Mouse (Mus musculus): ENCODE data around the gene Ccl22.

The Ccl22 gene

GRCm38 (mm10) chr8:94745476-94746184 is at the start of gene Ccl22:
TSS of gene Ccl22 (plus strand) at chr8:94745590.
- no peak for DNase-seq (ENCODE audit: low spot score)

DNA sequence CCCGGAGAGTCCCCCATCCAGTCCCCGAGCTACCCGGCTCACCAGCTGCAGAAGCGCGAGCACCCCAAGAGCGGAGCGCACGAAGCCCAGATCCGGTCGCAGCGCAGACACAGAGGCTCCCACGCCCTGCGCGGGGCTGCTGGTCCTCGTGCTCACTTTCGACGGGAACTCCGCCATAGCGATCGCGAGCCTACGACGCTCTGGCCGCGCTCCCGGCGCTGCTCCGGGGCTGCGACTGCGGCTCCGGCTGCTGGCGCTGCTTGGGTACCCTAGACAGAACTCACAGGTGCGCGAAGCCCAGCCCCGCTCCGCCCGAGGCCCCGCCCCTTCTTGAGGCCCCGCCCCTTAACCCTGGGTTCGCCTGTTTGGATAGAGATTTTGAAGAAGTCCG is 49.4 kb upstream of the Ccl22 start, which contains the start of gene Pllp:
Gene Pllp (minus strand): TSS at position 285 of the 391 bp plus-strand sequence.
- peak; percentile 44 for DNase-seq (ENCODE audit: low spot score)

DNA sequence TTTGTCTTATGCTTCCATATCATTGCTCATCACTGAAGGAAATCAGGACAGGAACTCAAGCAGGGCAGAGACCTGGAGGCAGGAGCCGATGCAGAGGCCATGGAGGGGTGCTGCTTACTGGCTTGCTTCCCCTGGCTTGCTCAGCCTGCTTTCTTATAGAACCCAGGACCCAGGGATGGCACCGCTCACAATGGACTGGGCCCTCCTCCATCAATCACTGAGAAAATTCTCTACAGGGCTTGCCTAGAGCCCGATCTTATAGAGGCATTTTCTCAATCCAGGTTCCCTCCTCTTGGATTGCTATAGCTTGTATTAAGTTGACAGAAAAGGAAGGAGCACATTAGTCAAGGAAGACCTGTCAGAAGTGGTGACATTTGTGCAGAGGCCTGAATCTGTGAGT is 48.8 kb upstream of the Ccl22 start:
- DNase-seq (ENCODE audit: low spot score) = no peak

- DNase-seq (ENCODE audit: low spot score) = no peak
These were observed 47.4 kb upstream of the Ccl22 start for GRCm38 (mm10) chr8:94697956-94698355.

DNA sequence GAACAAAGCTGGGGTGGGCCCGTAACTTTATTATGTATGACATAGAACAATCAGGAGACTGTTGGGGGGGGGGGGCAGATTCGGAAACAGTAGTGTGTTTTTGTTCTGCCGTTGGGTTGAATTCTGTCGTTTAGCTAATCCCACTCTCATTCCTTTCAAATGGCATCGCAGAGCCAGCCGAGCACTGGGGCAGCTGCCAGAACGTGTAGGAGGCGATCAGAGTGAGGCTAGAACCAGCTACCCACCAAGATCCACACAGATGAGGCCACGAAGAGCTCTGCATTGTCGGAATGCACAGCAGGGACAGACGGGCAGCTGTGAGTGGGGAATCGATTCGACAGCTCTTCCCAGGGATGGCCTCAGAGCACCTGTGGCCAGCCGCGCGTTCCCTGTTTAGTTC is 46.0 kb upstream of the Ccl22 start:
- DNase-seq (ENCODE audit: low spot score) = peak; percentile 5

- DNase-seq (ENCODE audit: low spot score) = no peak
These were observed 44.9 kb upstream of the Ccl22 start for GRCm38 (mm10) chr8:94700421-94700935.

- no peak for DNase-seq (ENCODE audit: low spot score)
These were observed 43.2 kb upstream of the Ccl22 start for GRCm38 (mm10) chr8:94702156-94702555.

DNA sequence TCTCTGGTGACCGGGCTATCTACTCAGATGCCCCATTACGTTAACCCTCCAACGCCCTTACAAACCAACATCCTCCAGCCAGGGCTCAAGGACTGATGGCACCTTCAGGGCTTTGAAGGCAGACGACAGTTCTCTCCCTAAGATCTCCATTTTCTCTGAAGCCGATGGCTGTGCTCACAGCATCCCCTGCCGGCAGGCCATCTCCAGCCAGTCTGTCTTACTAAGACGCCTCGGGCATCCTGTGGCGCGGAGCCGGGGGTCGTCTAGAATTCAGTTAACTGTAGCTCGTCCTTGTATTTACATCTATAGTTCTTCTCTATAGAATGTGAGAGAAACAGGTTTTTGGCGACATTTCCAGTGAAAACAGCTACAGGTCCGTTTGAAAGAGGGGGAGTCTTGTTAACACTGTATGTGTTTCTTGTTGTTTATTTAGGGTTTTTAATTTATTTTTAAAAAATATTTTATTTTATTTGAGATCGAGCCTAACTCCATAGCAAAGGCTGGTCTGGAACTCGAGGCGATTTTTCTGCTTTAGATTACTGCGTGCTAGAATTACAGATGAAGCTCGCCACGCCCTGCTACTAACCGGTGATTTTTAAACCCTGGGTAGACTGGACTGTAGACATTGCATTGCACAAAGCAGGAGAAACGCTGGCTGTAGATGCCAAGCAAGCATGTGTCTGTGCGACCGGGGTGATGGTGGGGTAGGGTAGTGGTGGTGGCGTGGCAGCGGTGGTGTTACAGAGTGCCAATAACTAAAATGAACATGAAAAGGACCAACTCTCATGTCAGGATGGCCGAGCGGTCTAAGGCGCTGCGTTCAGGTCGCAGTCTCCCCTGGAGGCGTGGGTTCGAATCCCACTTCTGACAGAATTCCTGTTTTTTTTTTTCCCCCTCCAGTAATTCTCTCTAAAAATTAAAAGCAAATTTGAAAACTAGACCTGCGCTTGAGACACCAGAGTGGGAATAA is 42.3 kb upstream of the Ccl22 start:
- DNase-seq (ENCODE audit: low spot score) = peak; percentile 76

- DNase-seq (ENCODE audit: low spot score) = peak; percentile 92
These were observed 41.3 kb upstream of the Ccl22 start for GRCm38 (mm10) chr8:94703972-94704668.

GRCm38 (mm10) chr8:94704669-94704984 is 40.8 kb upstream of the Ccl22 start:
- DNase-seq (ENCODE audit: low spot score) = no peak

- no peak for DNase-seq (ENCODE audit: low spot score)
These were observed 39.7 kb upstream of the Ccl22 start for GRCm38 (mm10) chr8:94705581-94706245.

GRCm38 (mm10) chr8:94706732-94707395 is 38.5 kb upstream of the Ccl22 start:
- no peak for DNase-seq (ENCODE audit: low spot score)

DNA sequence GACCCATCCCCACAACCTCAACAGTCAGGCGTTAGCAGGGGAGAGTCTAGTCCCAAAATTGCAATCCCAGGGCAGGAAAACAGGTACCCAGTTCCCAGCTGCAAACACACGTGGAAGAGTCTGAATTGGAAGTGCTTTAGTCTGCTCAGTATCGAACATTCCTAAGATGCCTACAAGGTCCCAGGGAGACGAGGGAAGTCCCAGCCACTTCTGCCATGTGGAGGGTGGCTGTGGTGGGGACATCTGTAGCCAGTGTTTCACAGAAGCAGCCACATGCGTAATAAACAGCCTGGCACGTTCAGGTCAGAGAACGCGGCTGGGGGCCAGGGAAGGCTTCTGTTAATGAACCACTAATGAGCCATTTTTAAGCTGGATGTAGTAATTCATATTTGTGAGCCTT is 35.1 kb upstream of the Ccl22 start:
- no peak for DNase-seq (ENCODE audit: low spot score)

DNA sequence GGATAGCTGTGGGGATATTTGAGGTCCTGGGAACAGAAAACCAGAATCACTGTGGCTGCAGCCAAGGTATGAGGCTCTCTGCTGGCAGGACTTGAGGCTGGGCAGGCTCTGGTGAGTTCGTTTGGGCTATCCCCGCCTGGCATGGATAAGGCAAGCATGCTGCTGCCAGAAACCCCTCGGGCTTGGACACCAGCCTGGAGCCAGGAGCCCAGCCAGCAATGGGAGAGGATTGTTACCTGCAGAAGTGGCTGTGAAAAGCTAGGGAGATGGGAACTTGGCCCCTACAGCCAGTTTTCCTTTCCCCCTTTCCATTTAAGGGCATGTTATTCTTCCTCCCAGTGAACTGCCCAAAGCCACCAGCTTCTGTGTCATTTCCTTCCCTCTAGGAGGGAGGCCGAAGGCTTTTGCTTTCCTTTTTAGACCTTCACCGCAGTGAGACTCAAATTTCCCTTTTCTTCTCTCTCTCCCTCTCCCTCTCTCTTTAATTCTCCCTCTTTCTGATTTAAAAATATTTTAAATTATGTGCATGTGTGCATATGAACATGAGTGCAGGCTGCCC is 34.2 kb upstream of the Ccl22 start:
- DNase-seq (ENCODE audit: low spot score) = no peak

GRCm38 (mm10) chr8:94714556-94714955 is 30.8 kb upstream of the Ccl22 start:
- no peak for DNase-seq (ENCODE audit: low spot score)

DNA sequence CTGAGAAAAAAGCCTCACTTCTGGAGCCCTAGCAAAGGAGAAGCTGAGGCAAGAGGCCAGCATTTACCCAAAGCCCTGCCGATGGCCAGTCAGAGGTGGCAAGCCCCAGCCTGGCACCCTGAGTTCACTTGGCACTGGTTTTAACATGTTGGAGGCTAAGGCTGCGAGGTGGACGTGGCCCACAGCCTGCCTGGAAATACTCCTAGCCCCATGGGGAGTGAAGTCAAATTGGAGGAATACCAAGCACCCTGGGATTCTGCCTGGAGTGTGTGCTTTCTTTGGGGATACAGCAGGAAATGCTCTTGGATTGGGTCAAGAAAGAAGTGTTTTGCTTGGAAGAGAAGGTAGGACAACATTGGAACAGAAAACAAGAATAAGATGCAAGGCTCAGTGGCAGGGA is 29.5 kb upstream of the Ccl22 start:
- no peak for DNase-seq (ENCODE audit: low spot score)

GRCm38 (mm10) chr8:94716841-94717240 is 28.5 kb upstream of the Ccl22 start:
- no peak for DNase-seq (ENCODE audit: low spot score)

GRCm38 (mm10) chr8:94725998-94726397 is 19.4 kb upstream of the Ccl22 start:
- no peak for DNase-seq (ENCODE audit: low spot score)

GRCm38 (mm10) chr8:94729301-94729700 is 16.1 kb upstream of the Ccl22 start:
- DNase-seq (ENCODE audit: low spot score) = no peak

DNA sequence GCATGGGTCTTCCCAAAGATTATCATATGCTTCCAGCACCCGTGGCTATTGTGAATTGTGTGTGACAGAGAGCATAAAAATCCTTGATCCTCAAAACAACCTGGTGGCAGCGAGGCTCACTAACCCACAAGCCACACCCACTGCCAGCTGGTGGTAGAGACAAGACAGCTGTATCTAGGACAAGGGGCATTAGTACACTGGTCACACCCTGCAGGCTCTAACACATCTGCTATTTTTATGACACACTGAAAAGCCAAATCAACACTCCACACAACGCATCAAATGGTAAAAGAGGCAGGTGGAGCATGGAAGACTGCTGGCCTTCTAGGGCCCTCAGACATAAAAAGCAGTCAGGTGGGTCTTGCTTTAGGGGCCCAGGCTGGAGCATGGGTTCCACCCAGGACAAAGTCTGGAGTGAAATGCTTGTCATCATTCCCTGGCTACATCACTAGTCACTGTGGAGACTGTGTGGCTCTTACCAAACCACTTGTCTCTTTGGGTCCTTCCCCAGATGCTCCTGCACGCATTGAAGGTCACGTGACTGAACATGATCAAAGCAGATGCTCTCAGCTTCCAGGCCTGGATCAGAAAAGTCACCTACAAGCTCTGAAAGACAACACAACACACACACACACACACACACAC is 11.4 kb upstream of the Ccl22 start:
- no peak for DNase-seq (ENCODE audit: low spot score)

Data from testis, postnatal 14 days (tissue).